Mouse (Mus musculus) liver, embryonic 16.5 days (tissue): ENCODE measurements at regions not wholly inside any gene's neighbourhood (a gene's known extent, or its start where the extent isn't known, plus 50 kb on each side); places are given as distances from the start of the nearest gene placed in this dataset.

Experiments
- ATAC-seq: fragments of 200-750 bp; cut with Nextera tagmentation; 2 replicates; pipeline ENCODE4 v1.8.0; 2017; ENCODE audit warnings: low read depth, mild to moderate bottlenecking, moderate number of reproducible peaks, moderate library complexity
- H3K27ac ChIP-seq: fragments of 300-500 bp; sonication (generic); 2 replicates; pipeline ENCODE4 v1.5.1; 2014; ENCODE audit warnings: mild to moderate bottlenecking, low read length
- H3K27me3 ChIP-seq: fragments of 300-500 bp; sonication (generic); 2 replicates; pipeline ENCODE4 v1.6.1; 2014; ENCODE audit warnings: low read depth, low read length, mixed read lengths; ENCODE audit not compliant: control insufficient read depth, insufficient read depth
- H3K36me3 ChIP-seq: fragments of 300-500 bp; sonication (generic); 2 replicates; pipeline ENCODE4 v1.6.1; 2014; ENCODE audit warnings: mild to moderate bottlenecking; ENCODE audit not compliant: control insufficient read depth, insufficient read depth
- H3K4me1 ChIP-seq: fragments of 300-500 bp; sonication (generic); 2 replicates; pipeline ENCODE4 v1.6.1; 2014; ENCODE audit warnings: low read depth, low read length, mixed read lengths; ENCODE audit not compliant: control insufficient read depth
- H3K4me2 ChIP-seq: fragments of 300-500 bp; sonication (generic); 2 replicates; pipeline ENCODE4 v1.6.1; 2014; ENCODE audit warnings: low read depth, low read length, mixed read lengths
- H3K4me3 ChIP-seq: fragments of 300-500 bp; sonication (generic); 2 replicates; pipeline ENCODE4 v1.5.1; 2014; ENCODE audit warnings: low read depth, mild to moderate bottlenecking, low read length
- H3K9ac ChIP-seq: fragments of 300-500 bp; sonication (generic); 2 replicates; pipeline ENCODE4 v1.6.1; 2014; ENCODE audit warnings: low read depth, low read length
- H3K9me3 ChIP-seq: fragments of 300-500 bp; sonication (generic); replicated peaks from 2 replicates; pipeline ENCODE4 v1.6.1; 2016; ENCODE audit warnings: low read length; ENCODE audit not compliant: control insufficient read depth
- WGBS: fragments of 180-500 bp; shearing (Covaris S2); extraction: QIAGEN DNeasy Blood & Tissue Kit; methylation state at CpG from one replicate; pipeline ENCODE4 v1.1.7; 2014; ENCODE audit not compliant: insufficient replicate concordance; 5-methylcytosine and 5-hydroxymethylcytosine counted together

DNA sequence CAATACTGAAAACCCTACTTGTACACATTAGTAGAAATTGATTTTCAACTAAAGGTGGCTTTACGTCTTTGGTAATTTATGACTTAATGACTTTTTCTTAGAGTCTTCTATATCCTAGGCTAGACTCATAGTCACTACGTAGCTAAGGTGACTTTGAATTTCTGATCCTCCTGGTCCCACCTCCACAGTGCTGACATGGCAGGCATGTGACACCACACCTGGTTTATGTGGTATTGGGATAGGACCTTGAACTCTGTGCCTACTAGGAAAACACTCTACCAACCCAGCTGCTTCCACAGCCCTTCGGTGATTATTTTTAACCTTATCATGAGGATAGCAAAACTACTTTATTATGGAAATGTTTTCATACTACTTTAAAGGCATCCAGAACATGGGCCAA lies 51.5 kb upstream of the D7Ertd443e start:
- WGBS, result 64% methylated on average over 3 of the region's 3 CpGs
- H3K9me3 ChIP-seq, result no peaks in the 10 kb centered on the region
- H3K4me2 ChIP-seq, result no peak overlapping the region
- H3K36me3 ChIP-seq, result no peaks in the 10 kb centered on the region
- H3K4me3 ChIP-seq, result no peak overlapping the region
- H3K4me1 ChIP-seq, result no peaks in the 10 kb centered on the region
- no peak overlapping the region for H3K27ac ChIP-seq
- no peaks in the 10 kb centered on the region for H3K27me3 ChIP-seq
- H3K9ac ChIP-seq, result no peak overlapping the region
- no peak for ATAC-seq

DNA sequence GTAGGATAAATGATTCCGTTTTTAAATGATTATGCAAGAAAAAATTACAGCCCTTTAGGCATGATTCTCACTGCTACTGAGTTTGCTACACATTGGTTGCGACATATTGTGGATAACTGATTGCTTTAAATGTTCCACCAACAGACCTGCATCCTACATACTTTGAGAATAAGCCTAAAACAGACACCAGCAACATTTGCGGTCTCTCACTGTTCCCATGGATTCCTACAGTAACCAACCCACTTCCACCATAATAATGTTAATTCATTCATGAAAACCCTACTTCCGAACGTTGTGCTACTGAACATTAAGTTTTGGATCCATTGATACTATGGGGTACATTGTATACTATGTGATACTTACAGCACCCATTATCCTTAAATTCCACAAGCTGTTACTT lies 53.8 kb upstream of the D7Ertd443e start:
- Histone ChIP-seq H3K4me1 (no peaks in the 10 kb centered on the region), H3K27ac (no peak overlapping the region), H3K27me3 (no peaks in the 10 kb centered on the region), H3K4me3 (no peak overlapping the region), H3K4me2 (no peak overlapping the region), H3K9ac (no peak overlapping the region), H3K36me3 (no peaks in the 10 kb centered on the region), H3K9me3 (no peaks in the 10 kb centered on the region)
- no peak for ATAC-seq
- WGBS, result 60% methylated on average over 5 of the region's 5 CpGs

DNA sequence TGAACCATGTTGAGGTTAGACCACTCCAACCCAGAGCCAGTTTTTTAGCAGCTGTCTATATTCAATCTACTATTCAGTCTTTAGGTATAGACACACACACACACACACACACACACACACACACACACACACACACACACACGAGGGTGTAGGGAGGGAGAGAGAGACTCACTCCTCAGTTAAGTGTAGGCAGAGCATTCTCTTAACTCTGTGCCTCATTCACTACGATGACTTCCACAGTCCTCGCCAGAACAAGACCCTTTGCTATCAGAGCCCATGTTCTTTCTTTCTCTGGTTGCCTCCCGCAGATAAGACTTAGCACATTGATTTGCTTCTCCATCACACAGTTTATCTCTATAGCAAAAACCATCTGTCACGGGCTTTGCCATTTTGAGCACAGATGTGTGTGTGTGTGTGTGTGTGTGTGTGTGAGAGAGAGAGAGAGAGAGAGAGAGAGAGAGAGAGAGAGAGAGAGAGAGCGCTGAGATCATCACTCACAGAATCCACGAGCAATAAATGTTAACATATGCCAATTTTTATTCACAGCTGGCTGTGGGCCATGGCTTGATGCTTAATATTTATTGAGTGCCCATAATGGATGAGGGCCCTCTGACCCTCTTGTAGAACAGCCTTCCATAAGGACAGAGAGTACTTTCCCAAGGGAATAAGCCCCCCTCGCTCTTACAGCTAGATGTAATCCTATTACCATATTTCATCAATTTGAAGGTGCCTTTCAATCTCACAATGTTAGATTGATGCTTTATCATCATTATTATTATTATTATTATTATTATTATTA lies 59.7 kb upstream of the D7Ertd443e start:
- Histone ChIP-seq H3K4me2 (no peak overlapping the region), H3K27ac (no peak overlapping the region), H3K9ac (no peak overlapping the region), H3K9me3 (no peaks in the 10 kb centered on the region), H3K4me1 (no peaks in the 10 kb centered on the region), H3K4me3 (no peak overlapping the region), H3K36me3 (no peaks in the 10 kb centered on the region), H3K27me3 (no peaks in the 10 kb centered on the region)
- ATAC-seq, result no peak
- WGBS, result 41% methylated on average over 8 of the region's 8 CpGs

DNA sequence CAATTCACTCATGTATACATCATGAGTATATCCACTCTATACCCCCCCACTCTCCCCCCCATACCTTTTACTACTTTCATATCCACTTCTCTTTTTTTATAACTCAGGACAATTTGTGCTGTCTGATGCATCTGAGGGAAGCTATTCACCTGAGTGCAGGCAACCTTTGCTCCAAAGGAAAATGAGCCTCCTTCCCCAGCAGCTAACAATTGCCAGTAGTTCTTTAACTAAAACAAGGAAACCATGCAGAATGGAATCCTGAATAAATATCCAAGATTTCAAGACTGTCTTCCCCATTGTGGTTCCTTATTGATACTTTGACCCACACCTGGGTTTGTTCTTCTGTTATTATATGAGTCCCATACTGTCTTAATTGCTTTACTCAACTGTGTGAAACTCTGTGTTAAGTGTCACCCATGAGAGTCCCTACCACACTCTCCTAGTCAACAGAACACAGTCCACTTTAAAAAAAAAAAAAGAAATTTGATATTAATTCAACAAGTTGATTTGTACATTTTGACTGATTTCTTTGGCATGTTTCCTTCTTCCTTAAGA lies 62.3 kb upstream of the D7Ertd443e start:
- H3K4me2 ChIP-seq, result no peak overlapping the region

DNA sequence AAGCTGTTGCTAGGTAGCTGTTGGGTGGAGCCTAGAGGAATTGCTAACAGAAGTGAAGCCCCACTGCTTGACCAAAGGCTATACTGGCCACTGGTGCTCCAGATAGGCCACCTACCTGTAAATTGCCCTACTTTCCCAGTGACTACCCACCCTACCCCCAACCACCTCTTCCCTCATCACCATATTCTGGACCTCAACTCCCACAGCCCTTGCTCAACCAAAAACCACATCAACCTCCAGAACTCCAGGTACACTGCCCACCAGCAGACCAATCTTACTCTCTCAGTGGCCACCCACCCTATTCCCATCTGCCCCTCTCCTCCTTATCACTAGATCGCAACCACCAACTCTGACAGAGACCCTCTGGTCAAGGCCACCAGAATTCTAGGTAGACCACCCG lies 63.4 kb upstream of the D7Ertd443e start:
- 39% methylated on average over 2 of the region's 2 CpGs for WGBS

More for the DNA sequence above, 62.3 kb upstream of the D7Ertd443e start:
- Histone ChIP-seq H3K36me3 (no peaks in the 10 kb centered on the region), H3K9ac (no peak overlapping the region), H3K4me3 (no peak overlapping the region), H3K27ac (no peak overlapping the region), H3K4me1 (no peaks in the 10 kb centered on the region), H3K9me3 (no peaks in the 10 kb centered on the region), H3K27me3 (no peaks in the 10 kb centered on the region)
- ATAC-seq, result no peak

DNA sequence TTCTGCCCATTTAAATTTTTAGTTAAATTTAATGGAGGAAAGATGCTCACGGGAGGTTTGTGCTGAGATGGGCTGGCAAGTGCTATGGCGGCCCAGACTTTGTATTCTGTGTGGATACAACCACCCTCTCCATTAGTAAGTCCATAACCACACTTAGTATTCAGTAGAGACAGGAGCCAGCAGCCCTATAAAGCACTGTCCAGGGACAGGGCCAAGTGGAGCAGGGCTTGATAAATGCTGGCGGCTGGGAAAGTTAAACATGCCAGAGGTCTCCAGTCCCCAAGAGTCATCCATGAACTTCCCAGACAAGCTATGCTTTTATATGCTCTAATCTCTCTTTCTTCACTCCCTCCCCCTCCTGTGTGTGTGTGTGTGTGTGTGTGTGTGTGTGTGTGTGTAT lies 77.2 kb upstream of the D7Ertd443e start:
- no peak overlapping the region for H3K4me3 ChIP-seq
- H3K27ac ChIP-seq, result no peak overlapping the region
- no peaks in the 10 kb centered on the region for H3K27me3 ChIP-seq
- H3K4me1 ChIP-seq, result no peaks in the 10 kb centered on the region
- WGBS, result 71% methylated on average over 3 of the region's 3 CpGs
- H3K36me3 ChIP-seq, result no peaks in the 10 kb centered on the region
- H3K9ac ChIP-seq, result no peak overlapping the region
- ATAC-seq, result no peak
- H3K4me2 ChIP-seq, result no peak overlapping the region
- H3K9me3 ChIP-seq, result no peaks in the 10 kb centered on the region

More for the DNA sequence above, 63.4 kb upstream of the D7Ertd443e start:
- H3K27ac ChIP-seq, result no peak overlapping the region
- H3K9ac ChIP-seq, result no peak overlapping the region
- no peak overlapping the region for H3K4me2 ChIP-seq
- H3K27me3 ChIP-seq, result no peaks in the 10 kb centered on the region
- no peak overlapping the region for H3K4me3 ChIP-seq
- H3K4me1 ChIP-seq, result no peaks in the 10 kb centered on the region
- H3K9me3 ChIP-seq, result no peaks in the 10 kb centered on the region
- no peaks in the 10 kb centered on the region for H3K36me3 ChIP-seq
- ATAC-seq, result no peak

DNA sequence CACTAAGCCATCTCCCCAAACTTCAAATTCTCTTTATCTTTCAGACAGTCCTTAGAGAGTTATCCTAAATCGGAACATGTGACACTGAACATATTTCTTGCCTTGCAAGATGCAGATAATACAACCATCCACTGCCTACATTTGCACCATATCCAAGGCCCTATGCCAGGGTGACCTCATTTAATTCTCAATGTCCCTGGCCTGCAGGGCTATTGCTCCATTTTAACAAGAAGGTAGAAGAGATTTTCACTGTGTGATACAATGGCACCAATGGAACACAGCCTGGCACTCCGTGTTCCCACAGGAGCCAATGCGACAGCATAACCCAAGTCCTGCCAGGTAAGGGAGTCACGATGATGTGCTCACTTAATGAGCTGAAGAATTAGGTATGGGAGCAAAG lies 77.9 kb upstream of the D7Ertd443e start:
- Histone ChIP-seq H3K4me3 (no peak overlapping the region), H3K4me1 (no peaks in the 10 kb centered on the region), H3K9ac (no peak overlapping the region), H3K27ac (no peak overlapping the region), H3K4me2 (no peak overlapping the region), H3K27me3 (no peaks in the 10 kb centered on the region), H3K9me3 (no peaks in the 10 kb centered on the region), H3K36me3 (no peaks in the 10 kb centered on the region)
- ATAC-seq, result no peak
- WGBS, result 65% methylated on average over 4 of the region's 4 CpGs

DNA sequence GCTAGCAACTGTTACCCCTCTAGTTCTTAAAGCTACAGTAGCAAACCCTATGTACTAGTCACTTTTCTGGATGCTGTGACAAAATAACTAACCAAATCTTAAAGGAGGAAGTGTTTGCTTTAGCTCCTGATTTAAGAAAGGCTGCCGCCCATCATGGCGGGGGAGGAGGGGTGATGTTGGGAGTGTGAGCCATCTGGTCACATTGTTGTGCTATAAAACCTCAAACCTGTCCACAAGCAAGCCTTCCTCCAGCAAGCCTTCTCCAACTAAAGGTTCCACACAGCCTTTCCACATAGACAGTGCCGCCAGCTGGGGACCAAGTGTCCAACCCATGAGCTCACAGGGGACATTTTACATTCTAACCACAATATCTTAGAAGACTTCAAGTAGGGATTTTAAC lies 81.8 kb upstream of the D7Ertd443e start:
- 70% methylated on average over 3 of the region's 3 CpGs for WGBS
- no peak overlapping the region for H3K4me3 ChIP-seq
- H3K36me3 ChIP-seq, result no peaks in the 10 kb centered on the region

DNA sequence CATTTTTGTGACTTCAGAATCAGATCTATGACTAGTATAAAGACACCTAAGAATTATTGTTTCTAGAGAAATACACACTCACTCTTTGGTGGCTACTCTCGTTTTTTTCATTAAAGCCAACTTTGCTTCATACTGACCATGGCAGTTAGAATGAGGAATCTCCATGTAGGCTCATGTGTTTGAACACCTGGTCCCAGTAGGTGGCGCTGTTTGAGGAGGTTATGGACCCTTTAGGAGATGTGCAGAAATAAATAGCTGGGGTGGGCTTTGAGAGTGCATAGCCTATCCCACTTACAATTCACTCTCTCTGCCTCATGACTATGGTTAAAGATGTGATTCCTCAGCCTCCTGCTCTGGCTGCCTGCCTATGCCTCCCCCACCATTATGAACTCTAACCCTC lies 85.8 kb upstream of the D7Ertd443e start:
- Histone ChIP-seq H3K9me3 (no peaks in the 10 kb centered on the region), H3K4me1 (no peaks in the 10 kb centered on the region), H3K9ac (no peak overlapping the region), H3K4me2 (no peak overlapping the region), H3K27ac (no peak overlapping the region), H3K4me3 (no peak overlapping the region), H3K27me3 (no peaks in the 10 kb centered on the region), H3K36me3 (no peaks in the 10 kb centered on the region)
- no peak for ATAC-seq
- WGBS, result 14% methylated on average over 2 of the region's 2 CpGs

More for the DNA sequence above, 81.8 kb upstream of the D7Ertd443e start:
- Histone ChIP-seq H3K9ac (no peak overlapping the region), H3K4me2 (no peak overlapping the region), H3K27ac (no peak overlapping the region), H3K4me1 (no peaks in the 10 kb centered on the region), H3K27me3 (no peaks in the 10 kb centered on the region), H3K9me3 (no peaks in the 10 kb centered on the region)
- ATAC-seq, result no peak
